Mouse (Mus musculus) lung, postnatal 0 days (tissue): ENCODE results near the gene Aif1.

Experiments
- CTCF ChIP-seq: IDR thresholded peaks from 2 replicates; pipeline ENCODE4 v1.5.1; 2016; ENCODE audit warnings: antibody characterized with exemption, mild to moderate bottlenecking
- EP300 ChIP-seq: IDR thresholded peaks from 2 replicates; pipeline ENCODE4 v1.6.1; 2016; ENCODE audit warnings: antibody characterized with exemption, mild to moderate bottlenecking, control low read depth

- no peak for TF ChIP-seq EP300
- no peak for TF ChIP-seq CTCF
Observed at GRCm38 (mm10) chr17:35197126-35197525, 21.3 kb upstream of the Aif1 start.
